Mouse (Mus musculus) ES-E14 (cell line): ENCODE results near the gene Gm17304. TPM values are rescaled to one million over a fixed set of nuclear protein-coding genes. Genes with fewer than 3 reads are reported as not detected.
A peak's percentile ranks its signal among the peaks of the same experiment; 100 is the strongest.

Experiments
- DNase-seq: peaks from one replicate; pipeline ENCODE4 v3.0.0-alpha.2; 2013; ENCODE audit warnings: low read depth, low spot score
- H3K27ac ChIP-seq: 2 replicates; pipeline ENCODE4 v1.5.1; 2012; ENCODE audit warnings: low read depth, mild to moderate bottlenecking, low read length, moderate library complexity, mixed read lengths; ENCODE audit not compliant: poor library complexity, insufficient read depth, severe bottlenecking
- H3K36me3 ChIP-seq: 2 replicates; pipeline ENCODE4 v1.6.1; 2012; ENCODE audit warnings: mild to moderate bottlenecking, low read length, moderate library complexity, mixed read lengths; ENCODE audit not compliant: control insufficient read depth, poor library complexity, insufficient read depth, severe bottlenecking
- H3K4me1 ChIP-seq, 2 experiments: fragments of 150-350 bp in 1 of 2; sonication (generic) in 1 of 2; 2 replicates each; pipeline ENCODE4 v1.6.1; 2012; ENCODE audit warnings: low read length in 2 of 2, mild to moderate bottlenecking in 1 of 2, mixed read lengths in 1 of 2; ENCODE audit not compliant: control insufficient read depth in 2 of 2, insufficient read depth in 2 of 2, poor library complexity in 1 of 2
- H3K4me3 ChIP-seq, 2 experiments: fragments of 150-350 bp in 1 of 2; sonication (generic) in 1 of 2; 2 replicates each; pipeline ENCODE4 v1.5.1; 2012; ENCODE audit warnings: low read length in 2 of 2, low read depth in 1 of 2, mild to moderate bottlenecking in 1 of 2, mixed read lengths in 1 of 2; ENCODE audit not compliant: insufficient read depth in 1 of 2, poor library complexity in 1 of 2, severe bottlenecking in 1 of 2
- H3K9ac ChIP-seq: 2 replicates; pipeline ENCODE4 v1.6.1; 2012; ENCODE audit warnings: low read depth, mild to moderate bottlenecking, low read length, mixed read lengths; ENCODE audit not compliant: poor library complexity, insufficient read depth, severe bottlenecking
- H3K9me3 ChIP-seq: fragments of 150-350 bp; sonication (generic); 2 replicates; pipeline ENCODE4 v1.6.1; 2012; ENCODE audit warnings: low read depth, mild to moderate bottlenecking, low read length; ENCODE audit not compliant: control insufficient read depth, insufficient read depth
- CHD2 ChIP-seq: IDR thresholded peaks from 2 replicates; pipeline ENCODE4 v1.6.1; 2014; ENCODE audit warnings: mild to moderate bottlenecking, low read depth, low read length, inconsistent platforms
- HCFC1 ChIP-seq: IDR thresholded peaks from 2 replicates; pipeline ENCODE4 v1.6.1; 2012; ENCODE audit warnings: low read length, inconsistent platforms, borderline replicate concordance; ENCODE audit not compliant: insufficient read depth
- MAFK ChIP-seq: IDR thresholded peaks from 2 replicates; pipeline ENCODE4 v1.6.1; 2014; ENCODE audit warnings: mild to moderate bottlenecking, low read depth, low read length, inconsistent platforms; ENCODE audit not compliant: insufficient read depth
- ZC3H11A ChIP-seq: IDR thresholded peaks from 2 replicates; pipeline ENCODE4 v1.6.1; 2012; ENCODE audit warnings: low read depth, mild to moderate bottlenecking, inconsistent platforms, low read length, borderline replicate concordance
- ZNF384 ChIP-seq: IDR thresholded peaks from 2 replicates; pipeline ENCODE4 v1.6.1; 2012; ENCODE audit warnings: low read depth, low read length, inconsistent platforms
- in situ Hi-C, 2 experiments: fragments of 600-800 bp; cut with MboI; formaldehyde crosslinking; loops; one replicate each; pipeline ENCODE4 v1.15.1; 2025; ENCODE audit warnings: low sequenced_read_pairs in 2 of 2, inconsistent platforms in 1 of 2; ENCODE audit not compliant: unreplicated experiment in 2 of 2
- total RNA-seq: library from RNA; depleted of rRNA; stranded (reverse); fragments of 300-350 nt; gene quantifications from 2 replicates; pipeline ENCODE4 v1.2.3, GENCODE M21; 2012

Gm17304 gene
- total RNA-seq, 1 experiment, result not detected

- peak overlapping the region; percentile 79 to 84 for H3K4me3 ChIP-seq
- H3K36me3 ChIP-seq, result no peaks in the 10 kb centered on the region
- no peak for TF ChIP-seq ZC3H11A
- no peak for TF ChIP-seq MAFK
- no peak for TF ChIP-seq HCFC1
- TF ChIP-seq ZNF384, result no peak
- no peak for TF ChIP-seq CHD2
- H3K9me3 ChIP-seq, result no peaks in the 10 kb centered on the region
- in situ Hi-C loops, result no loop called here
- DNase-seq, result no peak
- H3K27ac ChIP-seq, result no peak overlapping the region
- H3K9ac ChIP-seq, result peak overlapping the region; percentile 81
- no peaks in the 10 kb centered on the region for H3K4me1 ChIP-seq
Measured at GRCm38 (mm10) chr5:106573742-106574559, 34.9 kb upstream of the Gm17304 start.

DNA sequence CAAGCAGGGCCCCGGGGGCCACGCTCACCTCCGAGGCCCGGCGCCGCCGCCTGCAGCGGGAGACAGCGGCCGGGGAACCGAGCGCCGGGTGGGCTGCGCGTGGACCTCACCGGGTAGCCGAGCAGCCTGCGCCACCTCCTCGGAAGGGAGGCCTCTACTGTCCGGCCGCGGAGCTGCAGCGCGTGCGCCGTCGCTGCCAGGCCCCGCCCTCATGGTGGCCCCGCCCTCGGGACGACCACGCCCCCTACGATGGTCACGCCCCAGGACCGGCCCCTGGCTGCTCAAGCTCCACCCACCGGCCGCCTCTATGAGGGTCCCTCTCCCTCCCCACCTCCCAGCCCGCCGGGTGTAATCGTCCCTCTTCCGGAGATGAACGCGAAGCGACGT lies 34.3 kb upstream of the Gm17304 start:
- H3K9ac ChIP-seq, result peak overlapping the region; percentile 81
- no peak for TF ChIP-seq MAFK
- no peaks in the 10 kb centered on the region for H3K9me3 ChIP-seq
- H3K4me1 ChIP-seq, result no peaks in the 10 kb centered on the region
- H3K27ac ChIP-seq, result no peak overlapping the region
- DNase-seq, result peak; percentile 42
- H3K36me3 ChIP-seq, result no peaks in the 10 kb centered on the region
- in situ Hi-C loops, result no loop called here
- peak overlapping the region; percentile 79 to 84 for H3K4me3 ChIP-seq

- Histone ChIP-seq H3K9me3 (no peaks in the 10 kb centered on the region), H3K4me1 (no peaks in the 10 kb centered on the region), H3K36me3 (no peaks in the 10 kb centered on the region), H3K27ac (no peak overlapping the region), H3K9ac (no peak overlapping the region), H3K4me3 (peak overlapping the region in 1 of 2 experiments; percentile 62; a peak in 2 of 4 replicates)
- TF ChIP-seq ZNF384, result no peak
- TF ChIP-seq MAFK, result no peak
- TF ChIP-seq CHD2, result no peak
- TF ChIP-seq HCFC1, result no peak
- no peak for TF ChIP-seq ZC3H11A
- in situ Hi-C loops, result no loop called here
- DNase-seq, result no peak
Measured at GRCm38 (mm10) chr5:106575098-106575497, 33.8 kb upstream of the Gm17304 start.

DNA sequence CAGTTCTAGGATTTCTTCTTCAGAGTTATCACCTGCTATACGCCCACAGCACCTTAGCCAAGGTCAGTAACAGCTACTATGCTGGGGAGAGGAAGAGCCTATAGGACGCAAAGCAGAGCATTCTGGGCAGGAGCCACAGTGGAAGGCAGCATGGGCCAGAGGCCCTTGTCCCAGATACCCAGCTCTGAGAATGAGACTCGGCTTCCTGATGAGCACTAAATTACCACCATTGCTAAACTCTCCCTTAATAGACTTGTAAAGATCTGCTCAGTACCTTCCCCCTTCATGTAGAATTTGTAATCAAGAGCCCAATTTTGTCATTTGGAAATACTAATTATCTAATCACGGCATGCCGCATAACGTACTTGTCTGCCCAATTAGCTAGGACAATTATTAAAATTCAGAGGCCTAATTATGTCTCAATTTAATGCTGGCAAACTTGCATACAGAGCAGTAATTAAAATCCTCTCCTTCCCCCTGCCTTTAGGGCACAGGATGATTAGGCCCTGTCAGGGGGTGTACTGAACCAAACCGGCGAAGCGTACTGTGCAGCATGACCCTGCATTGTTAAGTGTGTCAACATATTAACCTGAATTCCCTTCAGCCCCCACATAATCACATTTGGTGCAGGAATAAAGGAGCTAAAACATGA lies 31.5 kb upstream of the Gm17304 start:
- TF ChIP-seq CHD2 (no peak), ZNF384 (no peak), HCFC1 (no peak), MAFK (no peak), ZC3H11A (no peak)
- Histone ChIP-seq H3K4me1 (no peaks in the 10 kb centered on the region), H3K36me3 (no peaks in the 10 kb centered on the region), H3K9me3 (no peaks in the 10 kb centered on the region), H3K9ac (no peak overlapping the region), H3K27ac (no peak overlapping the region), H3K4me3 (no peak overlapping the region)
- in situ Hi-C loops, result no loop called here
- no peak for DNase-seq

DNA sequence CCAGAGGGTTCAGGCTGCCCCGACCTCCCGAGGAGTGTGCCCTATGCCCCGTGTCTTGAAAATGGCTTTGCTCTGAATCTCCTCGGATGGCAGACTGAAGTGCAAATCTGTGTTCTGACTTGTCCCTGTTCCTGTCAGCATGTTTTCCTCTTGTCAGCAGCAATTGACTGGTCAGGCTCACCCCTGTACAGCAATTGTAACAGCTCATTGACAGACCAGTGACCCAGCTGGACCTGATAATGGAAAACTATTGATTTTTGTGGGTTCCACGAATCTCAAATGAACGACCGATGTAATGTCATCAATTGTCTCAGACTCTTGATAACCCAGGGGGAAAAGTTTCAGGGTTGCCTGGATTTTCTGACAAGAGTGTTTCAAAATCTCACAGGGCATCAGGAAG lies 28.0 kb upstream of the Gm17304 start:
- Histone ChIP-seq H3K9ac (no peak overlapping the region), H3K27ac (no peak overlapping the region), H3K4me3 (no peak overlapping the region), H3K4me1 (no peaks in the 10 kb centered on the region), H3K9me3 (no peaks in the 10 kb centered on the region), H3K36me3 (no peaks in the 10 kb centered on the region)
- DNase-seq, result no peak
- in situ Hi-C loops, result no loop called here
- TF ChIP-seq ZNF384 (no peak), HCFC1 (no peak), CHD2 (no peak), MAFK (no peak), ZC3H11A (no peak)
